Mouse (Mus musculus) G1E (cell line): Measurements from ENCODE around the gene Phrf1.

Experiments
- CTCF ChIP-seq: IDR thresholded peaks from 2 replicates; pipeline ENCODE4 v1.5.1; 2012; ENCODE audit warnings: low read depth, low read length, inconsistent platforms, mixed read lengths
- GATA1 ChIP-seq: IDR thresholded peaks from 2 replicates; pipeline ENCODE4 v1.6.1; 2012; ENCODE audit warnings: borderline replicate concordance, low read length, inconsistent platforms, mixed read lengths

GRCm38 (mm10) chr7:141277701-141278678, 49.4 kb downstream of the Phrf1 start:
- TF ChIP-seq CTCF: no peak
- no peak for TF ChIP-seq GATA1
